Mouse (Mus musculus) granulocyte monocyte progenitor cell, adult 5-6 weeks (primary cell): ENCODE results near the gene Vamp3. TPM values are rescaled to one million over a fixed set of nuclear protein-coding genes. Genes with fewer than 3 reads are reported as not detected.

Experiments
- total RNA-seq, 2 experiments: library from RNA; stranded (forward) in 1 of 2; stranded (reverse) in 1 of 2; fragments of 200-712, 200-1000 nt in 1 of 2; fragments of >200 nt in 1 of 2; fragmentation: Nextera tagmentation in 1 of 2; gene quantifications; 2 replicates each; pipeline ENCODE4 v1.2.3; 2014 to 2017

Gene Vamp3
- total RNA-seq, 2 experiments from 2014 or later: 66.9 to 75.4 TPM

Other genes with a start within 250 kb of the Vamp3 start
- gene Errfi1, start 204.0 kb downstream of the Vamp3 start, total RNA-seq (2014; fragmentation: Nextera tagmentation): 0.84 TPM in 1 of 2 replicates, not detected in the other
- gene Errfi1, start 204.0 kb downstream of the Vamp3 start, total RNA-seq (2017): 0.52 and 1.2 TPM in 2 replicates
- 284 and 328 TPM in 2 replicates for gene Park7, start 143.5 kb downstream of the Vamp3 start, total RNA-seq (2014; fragmentation: Nextera tagmentation)
- gene Park7, start 143.5 kb downstream of the Vamp3 start, total RNA-seq (2017): 431 and 435 TPM in 2 replicates
- not detected in 2 replicates for gene Tnfrsf9, start 143.4 kb downstream of the Vamp3 start, total RNA-seq (2014; fragmentation: Nextera tagmentation)
- gene Tnfrsf9, start 143.4 kb downstream of the Vamp3 start, total RNA-seq (2017): not detected in 2 replicates
- not detected in 2 replicates for gene Uts2, start 60.9 kb downstream of the Vamp3 start, total RNA-seq (2014; fragmentation: Nextera tagmentation)
- gene Uts2, start 60.9 kb downstream of the Vamp3 start, total RNA-seq (2017): not detected in 2 replicates
- 11.2 and 21.2 TPM in 2 replicates for gene Per3, start 13.3 kb downstream of the Vamp3 start, total RNA-seq (2014; fragmentation: Nextera tagmentation)
- 10.4 and 12.1 TPM in 2 replicates for gene Per3, start 13.3 kb downstream of the Vamp3 start, total RNA-seq (2017)
- gene Gm13090, start 31.6 kb upstream of the Vamp3 start, total RNA-seq (2014; fragmentation: Nextera tagmentation): not detected in 2 replicates
- gene Gm13090, start 31.6 kb upstream of the Vamp3 start, total RNA-seq (2017): not detected in 2 replicates